Mouse (Mus musculus): ENCODE results near the gene Rbm45.

GRCm38 (mm10) chr2:76330081-76330480 lies 39.7 kb upstream of the Rbm45 start:
- TF ChIP-seq CEBPB (IDR thresholded peaks at IDR 0.05; ENCODE audit: low read depth) (no peak), CTCF (IDR thresholded peaks at IDR 0.05; ENCODE audit: control insufficient read depth, insufficient read depth, insufficient read length) (no peak), MAX (IDR thresholded peaks at IDR 0.05) (no peak), MYOD1 (IDR thresholded peaks at IDR 0.05; ENCODE audit: control insufficient read depth, insufficient read length, low read depth) (no peak)
